Comparison of ENCODE assay signal across 10 mouse cellular contexts in the genomic region with DNA sequence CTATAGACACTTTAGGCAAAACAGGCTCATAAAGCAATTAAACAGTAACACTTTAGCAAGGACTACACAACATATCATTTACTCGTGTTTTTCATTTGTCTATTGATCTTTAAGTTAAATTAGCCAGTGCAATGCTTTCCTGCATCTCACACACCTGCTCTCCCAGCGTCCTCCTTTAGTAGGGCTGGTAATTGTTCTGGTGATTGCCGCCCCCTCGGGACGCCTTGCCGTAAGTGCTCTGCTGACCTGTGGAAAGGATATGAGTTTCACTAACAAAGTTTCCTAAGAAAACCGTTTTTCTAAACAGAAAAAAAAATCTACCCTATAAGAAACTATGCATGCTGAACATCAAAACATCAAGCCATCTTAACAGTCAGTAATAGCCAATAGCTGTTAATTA. TPM values are rescaled to one million over a fixed set of nuclear protein-coding genes. Genes with fewer than 3 reads are reported as not detected.
DNase-seq lines count a peak whose midpoint lies in the region; ATAC-seq lines count a peak whose summit lies in the region.
"Had no signal": no experiment of that assay in that cellular context is flagged by ENCODE, and none has a peak within 500 bp of the region (broad histone marks: within the 10 kb centered on the region; RNA-seq: fewer than 3 reads in every experiment).

No protein-coding gene starts in this region.

- no peak overlapping the region for H3K9ac ChIP-seq in kidney, embryonic 14.5 days (ENCODE audit: low read depth, low read length)
- H3K9ac ChIP-seq in embryonic facial prominence, embryonic 11.5 days (replicated peaks; ENCODE audit: low read length) = no peak overlapping the region
- H3K9ac ChIP-seq in hindbrain, embryonic 13.5 days = no peak overlapping the region
- H3K9ac ChIP-seq in midbrain, embryonic 14.5 days (replicated peaks; ENCODE audit: low read length) = no peak overlapping the region

- H3K9me3 ChIP-seq in kidney, embryonic 14.5 days (ENCODE audit: control insufficient read depth, low read length) = no peaks in the 10 kb centered on the region
- no peaks in the 10 kb centered on the region for H3K9me3 ChIP-seq in embryonic facial prominence, embryonic 11.5 days (replicated peaks; ENCODE audit: control insufficient read depth, low read length)
- H3K9me3 ChIP-seq in hindbrain, embryonic 13.5 days = no peaks in the 10 kb centered on the region
- no peaks in the 10 kb centered on the region for H3K9me3 ChIP-seq in midbrain, embryonic 14.5 days (ENCODE audit: control insufficient read depth, low read length)

- peak overlapping the region; percentile 96; the same call in 1 of the 2 replicates for H3K4me3 ChIP-seq in kidney, embryonic 14.5 days (ENCODE audit: low read length)
- H3K4me3 ChIP-seq in embryonic facial prominence, embryonic 11.5 days (ENCODE audit: low read depth, low read length) = peak overlapping the region; percentile 87; the same call in 1 of the 2 replicates
- peak overlapping the region; percentile 89 for H3K4me3 ChIP-seq in hindbrain, embryonic 13.5 days
- H3K4me3 ChIP-seq in midbrain, embryonic 14.5 days (replicated peaks; ENCODE audit: low read depth, low read length) = peak overlapping the region; percentile 98

- DNase-seq in kidney, postnatal 14 days = no peak
- DNase-seq in embryonic facial prominence, embryonic 11.5 days (ENCODE audit: low spot score) = no peak
- DNase-seq in midbrain, embryonic 14.5 days = no peak
- DNase-seq in urinary bladder, adult 18-20 months (ENCODE audit: low spot score in 2 of 2) = no peak
- DNase-seq in left cerebral cortex, adult 8-10 months (ENCODE audit: low spot score in 2 of 2) = no peak
- no peak for DNase-seq in right cerebral cortex, postnatal 14 days
- DNase-seq: layer of hippocampus, adult 9-11 months had no signal

- peaks cover 2% of the 10 kb centered on the region; the same call in 1 of the 2 replicates for H3K4me1 ChIP-seq in kidney, embryonic 14.5 days (ENCODE audit: control insufficient read depth, insufficient read depth, low read length)
- H3K4me1 ChIP-seq in embryonic facial prominence, embryonic 11.5 days (ENCODE audit: control insufficient read depth, insufficient read depth, low read length) = no peaks in the 10 kb centered on the region
- peaks cover 43% of the 10 kb centered on the region for H3K4me1 ChIP-seq in hindbrain, embryonic 13.5 days (replicated peaks)
- peaks cover 22% of the 10 kb centered on the region for H3K4me1 ChIP-seq in midbrain, embryonic 14.5 days (ENCODE audit: control insufficient read depth, insufficient read depth, low read length)

- peak overlapping the region; percentile 86 for H3K4me2 ChIP-seq in kidney, embryonic 14.5 days (replicated peaks; ENCODE audit: low read depth, low read length)
- H3K4me2 ChIP-seq in embryonic facial prominence, embryonic 11.5 days (ENCODE audit: low read depth, low read length) = no peak overlapping the region; the same call in 1 of the 2 replicates
- H3K4me2 ChIP-seq in hindbrain, embryonic 13.5 days = peak overlapping the region; percentile 98
- H3K4me2 ChIP-seq in midbrain, embryonic 14.5 days (ENCODE audit: low read length) = peak overlapping the region; percentile 85

- no peak for ATAC-seq in kidney, embryonic 14.5 days (ENCODE audit: low FRiP score, low TSS enrichment)
- ATAC-seq in embryonic facial prominence, embryonic 11.5 days (replicated peaks; ENCODE audit: insufficient number of reproducible peaks, low FRiP score, low TSS enrichment, low read depth) = no peak
- no peak for ATAC-seq in hindbrain, embryonic 13.5 days (ENCODE audit: low FRiP score)
- no peak for ATAC-seq in midbrain, embryonic 14.5 days (ENCODE audit: low FRiP score, low TSS enrichment)
- ATAC-seq: Patski had no signal

- H3K27me3 ChIP-seq in kidney, embryonic 14.5 days (ENCODE audit: control insufficient read depth, insufficient read depth, low read length) = no peaks in the 10 kb centered on the region
- no peaks in the 10 kb centered on the region for H3K27me3 ChIP-seq in embryonic facial prominence, embryonic 11.5 days (ENCODE audit: control insufficient read depth, insufficient read depth, low read length)
- no peaks in the 10 kb centered on the region for H3K27me3 ChIP-seq in hindbrain, embryonic 13.5 days
- no peaks in the 10 kb centered on the region for H3K27me3 ChIP-seq in midbrain, embryonic 14.5 days (ENCODE audit: control insufficient read depth, insufficient read depth, low read length)
- H3K27me3 ChIP-seq: Patski had no signal

- no peak overlapping the region for H3K27ac ChIP-seq in kidney, embryonic 14.5 days (ENCODE audit: low read depth, low read length)
- H3K27ac ChIP-seq in embryonic facial prominence, embryonic 11.5 days (replicated peaks; ENCODE audit: low read depth, low read length) = no peak overlapping the region
- no peak overlapping the region for H3K27ac ChIP-seq in hindbrain, embryonic 13.5 days
- H3K27ac ChIP-seq in midbrain, embryonic 14.5 days (replicated peaks; ENCODE audit: low read depth, low read length) = no peak overlapping the region

- H3K36me3 ChIP-seq in kidney, embryonic 14.5 days (ENCODE audit: control insufficient read depth, insufficient read depth, low read length) = peaks cover 61% of the 10 kb centered on the region
- H3K36me3 ChIP-seq in embryonic facial prominence, embryonic 11.5 days (replicated peaks; ENCODE audit: control insufficient read depth, insufficient read depth, low read depth, low read length) = peaks cover 2% of the 10 kb centered on the region
- peaks cover 43% of the 10 kb centered on the region for H3K36me3 ChIP-seq in hindbrain, embryonic 13.5 days
- H3K36me3 ChIP-seq in midbrain, embryonic 14.5 days (ENCODE audit: control insufficient read depth, insufficient read depth, low read length) = peaks cover 57% of the 10 kb centered on the region

- WGBS in kidney, embryonic 14.5 days = 32% methylated on average over 7 of the region's 7 CpGs
- WGBS in embryonic facial prominence, embryonic 11.5 days = 56% methylated on average over 7 of the region's 7 CpGs
- WGBS in hindbrain, embryonic 13.5 days = 47% methylated on average over 7 of the region's 7 CpGs
- WGBS in midbrain, embryonic 14.5 days = 46% methylated on average over 7 of the region's 7 CpGs

RNA-seq across cellular contexts. Expression of a gene that starts 3.5 kb away (rescaled TPM):
- 205 and 217 TPM in 2 replicates for polyA plus RNA-seq in kidney, embryonic 14.5 days (2014; fragmentation: Nextera tagmentation; extraction: Ambion mirVana)
- polyA plus RNA-seq in embryonic facial prominence, embryonic 11.5 days (2014; fragmentation: Nextera tagmentation; extraction: Ambion mirVana) = 270 and 281 TPM in 2 replicates
- polyA plus RNA-seq in hindbrain, embryonic 13.5 days (2015; fragmentation: Nextera tagmentation; extraction: Ambion mirVana) = 231 and 237 TPM in 2 replicates
- polyA plus RNA-seq in midbrain, embryonic 14.5 days (2014; fragmentation: Nextera tagmentation; extraction: Ambion mirVana) = 268 and 279 TPM in 2 replicates
- total RNA-seq in left cerebral cortex, adult 8-10 months (2022) = 100 to 1,000 TPM; 163 to 200 (median 198) TPM

RNA-seq across cellular contexts. Expression of a gene that starts 3.8 kb away (rescaled TPM):
- 42.6 and 51.8 TPM in 2 replicates for polyA plus RNA-seq in kidney, embryonic 14.5 days (2014; fragmentation: Nextera tagmentation; extraction: Ambion mirVana)
- polyA plus RNA-seq in embryonic facial prominence, embryonic 11.5 days (2014; fragmentation: Nextera tagmentation; extraction: Ambion mirVana) = 52.9 and 59.0 TPM in 2 replicates
- 39.5 and 42.4 TPM in 2 replicates for polyA plus RNA-seq in hindbrain, embryonic 13.5 days (2015; fragmentation: Nextera tagmentation; extraction: Ambion mirVana)
- 43.4 and 49.4 TPM in 2 replicates for polyA plus RNA-seq in midbrain, embryonic 14.5 days (2014; fragmentation: Nextera tagmentation; extraction: Ambion mirVana)
- total RNA-seq in left cerebral cortex, adult 8-10 months (2022) = 10 to 100 TPM; 47.3 to 54.4 (median 52.2) TPM

RNA-seq across cellular contexts. Expression of a gene that starts 57.1 kb away (rescaled TPM):
- polyA plus RNA-seq in kidney, embryonic 14.5 days (2014; fragmentation: Nextera tagmentation; extraction: Ambion mirVana) = 2.5 and 4.3 TPM in 2 replicates
- polyA plus RNA-seq in embryonic facial prominence, embryonic 11.5 days (2014; fragmentation: Nextera tagmentation; extraction: Ambion mirVana) = 2.6 and 3.3 TPM in 2 replicates
- polyA plus RNA-seq in hindbrain, embryonic 13.5 days (2015; fragmentation: Nextera tagmentation; extraction: Ambion mirVana) = 3.9 and 4.0 TPM in 2 replicates
- polyA plus RNA-seq in midbrain, embryonic 14.5 days (2014; fragmentation: Nextera tagmentation; extraction: Ambion mirVana) = 2.4 and 3.6 TPM in 2 replicates
- total RNA-seq in left cerebral cortex, adult 8-10 months (2022) = 1 to 10 TPM; 1.1 to 3.3 (median 1.6) TPM

RNA-seq across cellular contexts. Expression of a gene that starts 57.2 kb away (rescaled TPM):
- 212 and 290 TPM in 2 replicates for polyA plus RNA-seq in kidney, embryonic 14.5 days (2014; fragmentation: Nextera tagmentation; extraction: Ambion mirVana)
- polyA plus RNA-seq in embryonic facial prominence, embryonic 11.5 days (2014; fragmentation: Nextera tagmentation; extraction: Ambion mirVana) = 293 and 315 TPM in 2 replicates
- polyA plus RNA-seq in hindbrain, embryonic 13.5 days (2015; fragmentation: Nextera tagmentation; extraction: Ambion mirVana) = 143 and 182 TPM in 2 replicates
- polyA plus RNA-seq in midbrain, embryonic 14.5 days (2014; fragmentation: Nextera tagmentation; extraction: Ambion mirVana) = 134 and 147 TPM in 2 replicates
- 100 to 1,000 TPM; 182 to 239 (median 222) TPM for total RNA-seq in left cerebral cortex, adult 8-10 months (2022)
